Mouse (Mus musculus) limb, embryonic 13.5 days (tissue): ENCODE data around the gene Rfc1. TPM values are rescaled to one million over a fixed set of nuclear protein-coding genes. Genes with fewer than 3 reads are reported as not detected.

Experiments
- ATAC-seq: fragments of 200-750 bp; cut with Nextera tagmentation; 2 replicates; pipeline ENCODE4 v1.8.0; 2017; ENCODE audit warnings: low read depth, moderate number of reproducible peaks, moderate TSS enrichment; ENCODE audit not compliant: low FRiP score
- H3K27ac ChIP-seq: fragments of 300-500 bp; sonication (generic); 2 replicates; pipeline ENCODE4 v1.5.1; 2015; ENCODE audit warnings: inconsistent platforms, mild to moderate bottlenecking, moderate library complexity
- H3K27me3 ChIP-seq: fragments of 300-500 bp; sonication (generic); 2 replicates; pipeline ENCODE4 v1.6.1; 2015; ENCODE audit warnings: mild to moderate bottlenecking, inconsistent platforms
- H3K36me3 ChIP-seq: fragments of 300-500 bp; sonication (generic); 2 replicates; pipeline ENCODE4 v1.6.1; 2015; ENCODE audit warnings: inconsistent platforms, mild to moderate bottlenecking, moderate library complexity
- H3K4me1 ChIP-seq: fragments of 300-500 bp; sonication (generic); 2 replicates; pipeline ENCODE4 v1.6.1; 2015; ENCODE audit warnings: inconsistent platforms
- H3K4me2 ChIP-seq: fragments of 300-500 bp; sonication (generic); replicated peaks from 2 replicates; pipeline ENCODE4 v1.6.1; 2015; ENCODE audit warnings: inconsistent platforms, mild to moderate bottlenecking, moderate library complexity
- H3K4me3 ChIP-seq: fragments of 300-500 bp; sonication (generic); 2 replicates; pipeline ENCODE4 v1.5.1; 2015; ENCODE audit warnings: moderate library complexity, mild to moderate bottlenecking, inconsistent platforms
- H3K9ac ChIP-seq: fragments of 300-500 bp; sonication (generic); 2 replicates; pipeline ENCODE4 v1.6.1; 2015; ENCODE audit warnings: mild to moderate bottlenecking, inconsistent platforms
- H3K9me3 ChIP-seq: fragments of 300-500 bp; sonication (generic); 2 replicates; pipeline ENCODE4 v1.6.1; 2016; ENCODE audit warnings: inconsistent platforms
- WGBS: fragments of 180-500 bp; shearing (Covaris S2); methylation state at CpG from one replicate; pipeline ENCODE4 v1.1.7; 2015; 5-methylcytosine and 5-hydroxymethylcytosine counted together
- polyA plus RNA-seq: library from polyadenylated mRNA; unstranded; fragments of >200 nt; fragmentation: Nextera tagmentation; extraction: Ambion mirVana; gene quantifications from 2 replicates; pipeline ENCODE4 v1.2.1, GENCODE M21; 2015

The Rfc1 gene
- polyA plus RNA-seq, 1 experiment from 2014 or later: 120 TPM

GRCm38 (mm10) chr5:65231289-65232003 is 104.0 kb downstream of the Rfc1 start:
- H3K9me3 ChIP-seq: no peaks in the 10 kb centered on the region
- H3K9ac ChIP-seq: no peak overlapping the region
- no peak overlapping the region for H3K4me3 ChIP-seq
- H3K4me1 ChIP-seq: 0 out of 2 replicates have a peak, but pooled peaks cover 3% of the 10 kb centered on the region
- no peak overlapping the region for H3K4me2 ChIP-seq
- no peak for ATAC-seq
- no peak overlapping the region for H3K27ac ChIP-seq
- WGBS: 55% methylated on average over 12 of the region's 12 CpGs
- no peaks in the 10 kb centered on the region for H3K27me3 ChIP-seq
- H3K36me3 ChIP-seq: peaks cover 31% of the 10 kb centered on the region

DNA sequence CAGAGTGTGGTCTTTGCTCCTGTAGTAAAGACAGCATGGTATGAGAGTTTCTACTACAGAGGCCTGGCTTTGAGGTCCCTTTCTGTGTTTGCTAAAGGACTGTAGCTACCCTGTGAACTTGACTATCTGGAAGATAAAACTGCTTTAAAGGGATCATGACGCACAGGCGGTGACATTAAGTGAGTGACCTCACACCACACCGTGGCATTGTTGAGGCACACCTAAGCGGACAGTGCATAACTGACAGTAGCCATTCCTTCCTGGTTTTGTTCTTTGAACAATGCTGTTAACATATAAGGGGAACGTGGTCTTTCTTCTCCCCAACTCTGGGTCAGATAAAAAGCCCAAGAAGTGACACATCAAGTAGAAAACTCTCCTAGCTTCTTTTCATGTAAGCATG is 111.4 kb downstream of the Rfc1 start:
- 93% methylated on average over 5 of the region's 5 CpGs for WGBS
- H3K9ac ChIP-seq: no peak overlapping the region
- no peak for ATAC-seq
- peaks cover 52% of the 10 kb centered on the region for H3K36me3 ChIP-seq
- 0 out of 2 replicates have a peak, but pooled peaks cover 7% of the 10 kb centered on the region for H3K4me1 ChIP-seq
- H3K9me3 ChIP-seq: no peaks in the 10 kb centered on the region
- no peak overlapping the region for H3K4me3 ChIP-seq
- no peaks in the 10 kb centered on the region for H3K27me3 ChIP-seq
- H3K4me2 ChIP-seq: no peak overlapping the region
- no peak overlapping the region for H3K27ac ChIP-seq

- no peak overlapping the region for H3K9ac ChIP-seq
- no peak overlapping the region for H3K27ac ChIP-seq
- H3K27me3 ChIP-seq: no peaks in the 10 kb centered on the region
- no peak overlapping the region for H3K4me3 ChIP-seq
- WGBS: 75% methylated on average over 7 of the region's 7 CpGs
- H3K4me2 ChIP-seq: no peak overlapping the region
- H3K9me3 ChIP-seq: no peaks in the 10 kb centered on the region
- no peak for ATAC-seq
- 0 out of 2 replicates have a peak, but pooled peaks cover 7% of the 10 kb centered on the region for H3K4me1 ChIP-seq
- peaks cover 32% of the 10 kb centered on the region for H3K36me3 ChIP-seq
These were observed 114.4 kb downstream of the Rfc1 start for GRCm38 (mm10) chr5:65221037-65221436.

DNA sequence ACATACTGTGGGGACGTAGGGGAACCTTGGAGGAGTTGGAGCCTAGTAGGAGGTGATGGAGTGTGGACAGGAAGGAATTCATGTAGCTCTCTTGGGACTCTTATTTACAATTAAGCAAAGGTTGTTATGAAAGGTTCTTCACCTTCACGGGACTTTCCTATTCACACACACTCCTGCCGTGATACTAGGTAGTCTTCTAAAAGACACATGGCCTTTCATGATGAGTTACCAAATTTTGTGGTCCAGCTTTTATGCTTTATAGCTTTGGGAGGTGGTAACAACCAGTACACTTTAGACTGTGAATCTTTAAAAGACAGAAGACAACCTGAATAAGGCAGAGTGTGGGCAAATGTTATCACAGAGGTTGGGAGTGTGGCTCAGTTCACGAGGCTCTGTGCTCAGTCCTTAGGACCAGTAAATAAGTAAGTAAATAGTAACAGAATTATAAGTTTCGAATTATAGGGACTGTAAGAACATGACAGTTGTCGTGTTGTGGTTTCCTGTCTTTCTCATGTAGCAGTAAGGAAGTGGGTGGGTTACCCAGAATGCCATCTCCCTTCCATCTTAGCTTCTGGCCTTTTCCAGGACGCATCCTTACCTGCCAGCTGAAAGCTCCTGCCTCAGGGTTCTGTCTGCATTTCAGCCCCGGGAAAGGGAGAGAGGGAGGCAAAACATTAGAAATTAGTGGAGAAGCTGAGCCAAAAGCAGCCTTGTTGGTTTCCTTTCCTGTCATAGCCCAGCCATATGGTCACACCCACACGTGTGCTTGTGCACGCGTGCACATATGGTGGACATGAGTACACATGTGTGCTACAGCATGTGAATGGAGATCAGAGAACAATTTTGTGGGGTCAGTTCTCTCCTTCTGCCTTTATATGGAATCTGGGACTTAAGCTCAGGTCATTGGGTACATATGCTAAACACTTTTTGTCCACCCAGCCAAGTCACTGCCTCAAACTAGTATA is 117.9 kb downstream of the Rfc1 start:
- Histone ChIP-seq H3K36me3 (peaks cover 7% of the 10 kb centered on the region; the same call in 1 of the 2 replicates), H3K27me3 (no peaks in the 10 kb centered on the region), H3K9me3 (no peaks in the 10 kb centered on the region), H3K9ac (no peak overlapping the region), H3K27ac (no peak overlapping the region), H3K4me3 (no peak overlapping the region), H3K4me2 (no peak overlapping the region), H3K4me1 (0 out of 2 replicates have a peak, but pooled peaks cover 7% of the 10 kb centered on the region)
- no peak for ATAC-seq
- WGBS: 88% methylated on average over 11 of the region's 11 CpGs

- Histone ChIP-seq H3K4me2 (no peak overlapping the region), H3K4me3 (no peak overlapping the region), H3K4me1 (no peaks in the 10 kb centered on the region), H3K9me3 (no peaks in the 10 kb centered on the region), H3K9ac (no peak overlapping the region), H3K27ac (no peak overlapping the region), H3K36me3 (no peaks in the 10 kb centered on the region), H3K27me3 (no peaks in the 10 kb centered on the region)
- WGBS: 18% methylated on average over 7 of the region's 7 CpGs
- no peak; the same call in 1 of the 2 replicates for ATAC-seq
These were observed 122.1 kb downstream of the Rfc1 start for GRCm38 (mm10) chr5:65213321-65213720.

Other genes with a start within 250 kb of the Rfc1 start
- gene Tmem156, start 243.5 kb downstream of the Rfc1 start, polyA plus RNA-seq: 0.33 and 0.42 TPM in 2 replicates
- 20.8 and 21.6 TPM in 2 replicates for gene Klhl5, start 228.1 kb downstream of the Rfc1 start, polyA plus RNA-seq
- gene Wdr19, start 136.0 kb downstream of the Rfc1 start, polyA plus RNA-seq: 11.0 and 11.3 TPM in 2 replicates
- 0.08 TPM in 1 of 2 replicates, not detected in the other for gene Klb, start 12.6 kb upstream of the Rfc1 start, polyA plus RNA-seq
- 1,018 and 1,074 TPM in 2 replicates for gene Rpl9, start 55.8 kb upstream of the Rfc1 start, polyA plus RNA-seq
- gene Lias, start 55.8 kb upstream of the Rfc1 start, polyA plus RNA-seq: 72.0 and 72.5 TPM in 2 replicates
- 161 and 165 TPM in 2 replicates for gene Ugdh, start 100.3 kb upstream of the Rfc1 start, polyA plus RNA-seq
- not detected in 2 replicates for gene Gm43552, start 157.2 kb upstream of the Rfc1 start, polyA plus RNA-seq
- gene Smim14, start 201.5 kb upstream of the Rfc1 start, polyA plus RNA-seq: 113 and 116 TPM in 2 replicates
- 197 and 215 TPM in 2 replicates for gene Ube2k, start 201.6 kb upstream of the Rfc1 start, polyA plus RNA-seq